Mouse (Mus musculus) E14TG2a.4 (cell line): ENCODE data around the gene Trim71.

ENCODE experiments used
- CTCF ChIP-seq: conservative IDR thresholded peaks from 2 replicates; pipeline ENCODE4 v1.5.1; 2014; ENCODE audit warnings: low read length
- NANOG ChIP-seq: IDR thresholded peaks from 2 replicates; pipeline ENCODE4 v1.6.1; 2014; ENCODE audit warnings: borderline replicate concordance, low read length, mixed read lengths
- POU5F1 ChIP-seq: IDR thresholded peaks from 2 replicates; pipeline ENCODE4 v1.6.1; 2014; ENCODE audit warnings: low read length, borderline replicate concordance

GRCm38 (mm10) chr9:114546765-114547164 lies 17.4 kb downstream of the Trim71 start:
- TF ChIP-seq CTCF (no peak), NANOG (no peak), POU5F1 (no peak)
